In the genomic region with DNA sequence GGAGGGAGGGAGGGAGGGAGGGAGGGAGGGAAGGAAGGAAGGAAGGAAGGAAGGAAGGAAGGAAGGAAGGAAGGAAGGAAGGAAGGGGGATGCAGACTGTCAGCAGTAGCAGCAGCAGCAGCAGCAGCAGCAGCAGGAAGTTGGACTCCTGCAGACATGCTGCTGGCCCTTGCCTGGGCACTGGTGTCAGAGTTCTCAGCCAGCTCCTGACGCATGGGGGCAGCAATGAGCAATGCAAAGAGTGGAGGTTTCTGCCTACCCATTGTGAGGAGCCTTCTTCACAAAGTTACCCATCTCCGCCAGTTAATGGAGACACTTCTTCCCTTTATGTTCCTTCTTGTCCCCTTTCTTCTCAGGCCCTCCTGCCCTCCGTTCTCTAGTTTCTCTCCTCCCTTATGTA, we compare ENCODE assay signal across 8 mouse cellular contexts. TPM values are rescaled to one million over a fixed set of nuclear protein-coding genes. Genes with fewer than 3 reads are reported as not detected.
A peak's percentile ranks its signal among the peaks of the same experiment; 100 is the strongest.
DNase-seq lines count a peak whose midpoint lies in the region; ATAC-seq and TF ChIP-seq lines count a peak whose summit lies in the region.
"Had no signal": no experiment of that assay in that cellular context is flagged by ENCODE, and none has a peak within 500 bp of the region (broad histone marks: within the 10 kb centered on the region; RNA-seq: fewer than 3 reads in every experiment).

No protein-coding gene starts in this region.

- no peak for DNase-seq in Patski (ENCODE audit: low read depth, low spot score)
- peak; percentile 81 for DNase-seq in adrenal gland, postnatal 25 days
- peak; percentile 65 for DNase-seq in hindbrain, postnatal 0 days (ENCODE audit: low spot score)
- DNase-seq in left cerebral cortex, adult 2 months (ENCODE audit: extremely low spot score in 1 of 2, low spot score in 2 of 2), result peak; percentile 72 to 85
- DNase-seq in urinary bladder, postnatal 4 days (ENCODE audit: low spot score in 2 of 2), result peak; percentile 28 to 71

- no peaks in the 10 kb centered on the region for H3K9me3 ChIP-seq in hindbrain, postnatal 0 days (ENCODE audit: low read length)
- H3K9me3 ChIP-seq: embryonic facial prominence, embryonic 13.5 days had no signal

- no peak for TF ChIP-seq POLR2A in embryonic fibroblast, embryonic 13.5 days (IDR thresholded peaks at IDR 0.05; ENCODE audit: low read depth, low read length)
- TF ChIP-seq POLR2A in olfactory bulb, adult 2 months (IDR thresholded peaks at IDR 0.05; ENCODE audit: insufficient read depth, low read depth, low read length), result no peak

- H3K4me1 ChIP-seq in embryonic fibroblast, embryonic 13.5 days (ENCODE audit: control insufficient read depth, insufficient read depth, low read length), result no peaks in the 10 kb centered on the region; the same call in 1 of the 2 replicates
- no peaks in the 10 kb centered on the region for H3K4me1 ChIP-seq in hindbrain, postnatal 0 days (ENCODE audit: insufficient read depth, low read length)
- H3K4me1 ChIP-seq in olfactory bulb, adult 2 months (ENCODE audit: control insufficient read depth, insufficient read depth, low read length), result no peaks in the 10 kb centered on the region

- H3K9ac ChIP-seq in hindbrain, postnatal 0 days (replicated peaks; ENCODE audit: low read length), result no peak overlapping the region
- H3K9ac ChIP-seq: embryonic facial prominence, embryonic 13.5 days had no signal

- WGBS in hindbrain, postnatal 0 days, result 17% methylated on average over 3 of the region's 3 CpGs
- 47% methylated on average over 3 of the region's 3 CpGs for WGBS in olfactory bulb, adult 2 months

- H3K4me2 ChIP-seq in hindbrain, postnatal 0 days (ENCODE audit: low read depth, low read length), result no peak overlapping the region
- H3K4me2 ChIP-seq: embryonic facial prominence, embryonic 13.5 days had no signal

- H3K27ac ChIP-seq in embryonic fibroblast, embryonic 13.5 days (ENCODE audit: insufficient read depth, low read length), result no peak overlapping the region
- H3K27ac ChIP-seq in hindbrain, postnatal 0 days, result no peak overlapping the region
- H3K27ac ChIP-seq in left cerebral cortex, adult 2 months, result no peak overlapping the region
- no peak overlapping the region for H3K27ac ChIP-seq in olfactory bulb, adult 2 months (ENCODE audit: insufficient read depth, low read depth, low read length)
- H3K27ac ChIP-seq: embryonic facial prominence, embryonic 13.5 days had no signal

- POLR2A ChIA-PET in Patski (lab: Charles Lee), result no interaction called here

- in situ Hi-C loops in Patski (cut with MboI; ENCODE audit: low pct_unique_long_range_greater_than_20kb), result loop anchor here (10.0 kb wide), 1 partner anchor 251 kb away; no protein-coding TSS in a partner anchor

- intact Hi-C loops in left cerebral cortex, adult 2 months (cut with DNase I), result loop anchor here (1.0 to 10.0 kb wide), 4 partner anchors 137 to 339 kb away; no protein-coding TSS in a partner anchor

- H3K36me3 ChIP-seq in hindbrain, postnatal 0 days (ENCODE audit: insufficient read depth, low read length), result no peaks in the 10 kb centered on the region
- H3K36me3 ChIP-seq: embryonic facial prominence, embryonic 13.5 days had no signal

- TF ChIP-seq CTCF in Patski (IDR thresholded peaks at IDR 0.05), result peak; percentile 70
- peak; percentile 83; the same call in 1 of the 2 replicates for TF ChIP-seq CTCF in embryonic fibroblast, embryonic 13.5 days (IDR thresholded peaks at IDR 0.05; ENCODE audit: borderline replicate concordance, insufficient read depth, low read length)
- TF ChIP-seq CTCF in hindbrain, postnatal 0 days (IDR thresholded peaks at IDR 0.05; ENCODE audit: low read depth), result peak; percentile 74
- TF ChIP-seq CTCF in left cerebral cortex, adult 2 months (IDR thresholded peaks at IDR 0.05), result peak; percentile 79
- TF ChIP-seq CTCF in olfactory bulb, adult 2 months (IDR thresholded peaks at IDR 0.05; ENCODE audit: insufficient read depth, low read depth, low read length), result peak; percentile 42; the same call in 1 of the 2 replicates

- no peak overlapping the region for H3K4me3 ChIP-seq in embryonic fibroblast, embryonic 13.5 days (ENCODE audit: insufficient read depth, low read length)
- no peak overlapping the region for H3K4me3 ChIP-seq in hindbrain, postnatal 0 days (ENCODE audit: low read length)
- no peak overlapping the region for H3K4me3 ChIP-seq in left cerebral cortex, adult 2 months
- H3K4me3 ChIP-seq in olfactory bulb, adult 2 months (ENCODE audit: insufficient read depth, low read depth, low read length), result no peak overlapping the region
- H3K4me3 ChIP-seq: embryonic facial prominence, embryonic 13.5 days had no signal

- peaks cover 8% of the 10 kb centered on the region for H3K27me3 ChIP-seq in Patski
- H3K27me3 ChIP-seq in hindbrain, postnatal 0 days (ENCODE audit: insufficient read depth, low read length), result no peaks in the 10 kb centered on the region
- H3K27me3 ChIP-seq: embryonic facial prominence, embryonic 13.5 days had no signal

- ATAC-seq in Patski, result no peak
- no peak for ATAC-seq in hindbrain, postnatal 0 days

- CTCF ChIA-PET in Patski (lab: Charles Lee), result no interaction called here

RNA-seq across cellular contexts. Expression of gene Ntm, which starts 40.7 kb away (rescaled TPM):
- 13.4 TPM for polyA plus RNA-seq in Patski (2021)
- total RNA-seq in adrenal gland, postnatal 25 days (2021), result 0.94 TPM in 1 of 2 replicates, not detected in the other
- 0.85 and 0.95 TPM in 2 replicates for polyA plus RNA-seq in embryonic fibroblast, embryonic 13.5 days (2011; ENCODE audit: insufficient read length, low read depth, missing spikeins)
- total RNA-seq in hindbrain, postnatal 0 days (2014; rRNA removed), result 191 and 208 TPM in 2 replicates
- polyA plus RNA-seq in hindbrain, postnatal 0 days (2015; fragmentation: Nextera tagmentation; extraction: Ambion mirVana), result 268 and 269 TPM in 2 replicates
- 100 to 1,000 TPM; 288 to 294 TPM for total RNA-seq in left cerebral cortex, adult 2 months (2021)
- polyA plus RNA-seq in olfactory bulb, adult 2 months (2012; ENCODE audit: insufficient read depth, insufficient read length, low replicate concordance, missing spikeins), result not detected in 2 replicates
